Mouse (Mus musculus): ENCODE data around the gene Erbin. TPM values are rescaled to one million over a fixed set of nuclear protein-coding genes. Genes with fewer than 3 reads are reported as not detected.
A peak's percentile ranks its signal among the peaks of the same experiment; 100 is the strongest.

The Erbin gene
- polyA plus RNA-seq, 1 experiment from 2014 or later: 12.9 TPM

GRCm38 (mm10) chr13:103955652-103956051 is 35.3 kb upstream of the Erbin start:
- Histone ChIP-seq H3K27me3 (replicated peaks; ENCODE audit: control insufficient read depth, insufficient read depth, low read length) (no peaks in the 10 kb centered on the region), H3K9ac (ENCODE audit: low read depth, low read length) (no peak overlapping the region), H3K4me1 (ENCODE audit: control insufficient read depth, insufficient read depth, low read length) (no peaks in the 10 kb centered on the region), H3K27ac (ENCODE audit: low read length) (no peak overlapping the region), H3K4me3 (ENCODE audit: low read length) (no peak overlapping the region), H3K9me3 (ENCODE audit: control insufficient read depth, low read length) (no peaks in the 10 kb centered on the region), H3K4me2 (ENCODE audit: low read depth, low read length) (no peak overlapping the region), H3K36me3 (ENCODE audit: control insufficient read depth, insufficient read depth, low read length) (no peaks in the 10 kb centered on the region)
- 37% methylated on average over 2 of the region's 2 CpGs for WGBS
- ATAC-seq: no peak

- H3K4me1 ChIP-seq (ENCODE audit: control insufficient read depth, insufficient read depth, low read length): no peaks in the 10 kb centered on the region
- no peak overlapping the region for H3K27ac ChIP-seq (ENCODE audit: low read length)
- no peaks in the 10 kb centered on the region for H3K27me3 ChIP-seq (replicated peaks; ENCODE audit: control insufficient read depth, insufficient read depth, low read length)
- no peak overlapping the region for H3K4me2 ChIP-seq (ENCODE audit: low read depth, low read length)
- no peaks in the 10 kb centered on the region for H3K36me3 ChIP-seq (ENCODE audit: control insufficient read depth, insufficient read depth, low read length)
- no peak overlapping the region for H3K9ac ChIP-seq (ENCODE audit: low read depth, low read length)
- no peak overlapping the region for H3K4me3 ChIP-seq (ENCODE audit: low read length)
- WGBS: 74% methylated on average over 7 of the region's 7 CpGs
- H3K9me3 ChIP-seq (ENCODE audit: control insufficient read depth, low read length): no peaks in the 10 kb centered on the region
- ATAC-seq: no peak
These were observed 31.1 kb upstream of the Erbin start for GRCm38 (mm10) chr13:103951393-103951792.

GRCm38 (mm10) chr13:103940796-103941195 is 20.5 kb upstream of the Erbin start:
- Histone ChIP-seq H3K9ac (ENCODE audit: low read depth, low read length) (no peak overlapping the region), H3K4me1 (ENCODE audit: control insufficient read depth, insufficient read depth, low read length) (no peaks in the 10 kb centered on the region), H3K4me2 (ENCODE audit: low read depth, low read length) (no peak overlapping the region), H3K27me3 (replicated peaks; ENCODE audit: control insufficient read depth, insufficient read depth, low read length) (no peaks in the 10 kb centered on the region), H3K27ac (ENCODE audit: low read length) (no peak overlapping the region), H3K36me3 (ENCODE audit: control insufficient read depth, insufficient read depth, low read length) (no peaks in the 10 kb centered on the region), H3K9me3 (ENCODE audit: control insufficient read depth, low read length) (no peaks in the 10 kb centered on the region), H3K4me3 (ENCODE audit: low read length) (no peak overlapping the region)
- ATAC-seq: 0 out of 2 replicates have a peak, but pooled peaks have one; percentile 42
- 39% methylated on average over 2 of the region's 2 CpGs for WGBS

- no peak overlapping the region for H3K4me3 ChIP-seq (ENCODE audit: low read length)
- H3K36me3 ChIP-seq (ENCODE audit: control insufficient read depth, insufficient read depth, low read length): no peaks in the 10 kb centered on the region
- no peak for ATAC-seq
- H3K4me2 ChIP-seq (ENCODE audit: low read depth, low read length): no peak overlapping the region
- H3K4me1 ChIP-seq (ENCODE audit: control insufficient read depth, insufficient read depth, low read length): peaks cover 9% of the 10 kb centered on the region; the same call in 1 of the 2 replicates
- H3K27me3 ChIP-seq (replicated peaks; ENCODE audit: control insufficient read depth, insufficient read depth, low read length): no peaks in the 10 kb centered on the region
- no peak overlapping the region for H3K9ac ChIP-seq (ENCODE audit: low read depth, low read length)
- no peaks in the 10 kb centered on the region for H3K9me3 ChIP-seq (ENCODE audit: control insufficient read depth, low read length)
- 68% methylated on average over 6 of the region's 6 CpGs for WGBS
- no peak overlapping the region for H3K27ac ChIP-seq (ENCODE audit: low read length)
These were observed 4.3 kb upstream of the Erbin start for GRCm38 (mm10) chr13:103924586-103924985.

- Histone ChIP-seq H3K27ac (ENCODE audit: low read length) (no peak overlapping the region), H3K4me3 (ENCODE audit: low read length) (no peak overlapping the region), H3K4me1 (ENCODE audit: control insufficient read depth, insufficient read depth, low read length) (peaks cover 9% of the 10 kb centered on the region; the same call in 1 of the 2 replicates), H3K27me3 (replicated peaks; ENCODE audit: control insufficient read depth, insufficient read depth, low read length) (no peaks in the 10 kb centered on the region), H3K9ac (ENCODE audit: low read depth, low read length) (no peak overlapping the region), H3K9me3 (ENCODE audit: control insufficient read depth, low read length) (no peaks in the 10 kb centered on the region), H3K36me3 (ENCODE audit: control insufficient read depth, insufficient read depth, low read length) (no peaks in the 10 kb centered on the region), H3K4me2 (ENCODE audit: low read depth, low read length) (no peak overlapping the region)
- 66% methylated on average over 6 of the region's 6 CpGs for WGBS
- ATAC-seq: no peak
These were observed 3.2 kb upstream of the Erbin start for GRCm38 (mm10) chr13:103923402-103924065.

- peak overlapping the region; percentile 100 for H3K9ac ChIP-seq (ENCODE audit: low read depth, low read length)
- H3K36me3 ChIP-seq (ENCODE audit: control insufficient read depth, insufficient read depth, low read length): no peaks in the 10 kb centered on the region
- 0 out of 2 replicates have a peak, but pooled peaks have one; percentile 5 for ATAC-seq
- no peaks in the 10 kb centered on the region for H3K9me3 ChIP-seq (ENCODE audit: control insufficient read depth, low read length)
- peak overlapping the region; percentile 88 for H3K4me3 ChIP-seq (ENCODE audit: low read length)
- no peaks in the 10 kb centered on the region for H3K27me3 ChIP-seq (replicated peaks; ENCODE audit: control insufficient read depth, insufficient read depth, low read length)
- peak overlapping the region; percentile 100 for H3K27ac ChIP-seq (ENCODE audit: low read length)
- peaks cover 9% of the 10 kb centered on the region; the same call in 1 of the 2 replicates for H3K4me1 ChIP-seq (ENCODE audit: control insufficient read depth, insufficient read depth, low read length)
- 11% methylated on average over 11 of the region's 11 CpGs for WGBS
- peak overlapping the region; percentile 56 for H3K4me2 ChIP-seq (ENCODE audit: low read depth, low read length)
These were observed 1.6 kb upstream of the Erbin start for GRCm38 (mm10) chr13:103921831-103922380.

GRCm38 (mm10) chr13:103920933-103921830 is 868 bp upstream of the Erbin start:
- WGBS: under 1% methylated on average over 62 of the region's 125 CpGs
- Histone ChIP-seq H3K9ac (ENCODE audit: low read depth, low read length) (peak overlapping the region; percentile 100), H3K4me3 (ENCODE audit: low read length) (peak overlapping the region; percentile 88), H3K4me1 (ENCODE audit: control insufficient read depth, insufficient read depth, low read length) (peaks cover 14% of the 10 kb centered on the region; the same call in 1 of the 2 replicates), H3K27me3 (replicated peaks; ENCODE audit: control insufficient read depth, insufficient read depth, low read length) (no peaks in the 10 kb centered on the region), H3K9me3 (ENCODE audit: control insufficient read depth, low read length) (no peaks in the 10 kb centered on the region), H3K4me2 (ENCODE audit: low read depth, low read length) (peak overlapping the region; percentile 56), H3K27ac (ENCODE audit: low read length) (peak overlapping the region; percentile 100), H3K36me3 (ENCODE audit: control insufficient read depth, insufficient read depth, low read length) (no peaks in the 10 kb centered on the region)
- peak; percentile 91 for ATAC-seq

- peak overlapping the region; percentile 100 for H3K27ac ChIP-seq (ENCODE audit: low read length)
- peak overlapping the region; percentile 88 for H3K4me3 ChIP-seq (ENCODE audit: low read length)
- H3K4me2 ChIP-seq (ENCODE audit: low read depth, low read length): peak overlapping the region; percentile 57
- H3K27me3 ChIP-seq (replicated peaks; ENCODE audit: control insufficient read depth, insufficient read depth, low read length): no peaks in the 10 kb centered on the region
- no peaks in the 10 kb centered on the region for H3K9me3 ChIP-seq (ENCODE audit: control insufficient read depth, low read length)
- H3K4me1 ChIP-seq (ENCODE audit: control insufficient read depth, insufficient read depth, low read length): peaks cover 16% of the 10 kb centered on the region; the same call in 1 of the 2 replicates
- H3K36me3 ChIP-seq (ENCODE audit: control insufficient read depth, insufficient read depth, low read length): no peaks in the 10 kb centered on the region
- peak overlapping the region; percentile 100 for H3K9ac ChIP-seq (ENCODE audit: low read depth, low read length)
- under 1% methylated on average over 20 of the region's 20 CpGs for WGBS
- no peak for ATAC-seq
These were observed 406 bp downstream of the Erbin start for GRCm38 (mm10) chr13:103919956-103920260.

GRCm38 (mm10) chr13:103919234-103919955 is 919 bp downstream of the Erbin start:
- Histone ChIP-seq H3K36me3 (ENCODE audit: control insufficient read depth, insufficient read depth, low read length) (no peaks in the 10 kb centered on the region), H3K4me2 (ENCODE audit: low read depth, low read length) (peak overlapping the region; percentile 57), H3K9ac (ENCODE audit: low read depth, low read length) (peak overlapping the region; percentile 100), H3K4me3 (ENCODE audit: low read length) (peak overlapping the region; percentile 88), H3K4me1 (ENCODE audit: control insufficient read depth, insufficient read depth, low read length) (peaks cover 16% of the 10 kb centered on the region), H3K9me3 (ENCODE audit: control insufficient read depth, low read length) (no peaks in the 10 kb centered on the region), H3K27me3 (replicated peaks; ENCODE audit: control insufficient read depth, insufficient read depth, low read length) (no peaks in the 10 kb centered on the region), H3K27ac (ENCODE audit: low read length) (peak overlapping the region; percentile 100)
- under 1% methylated on average over 32 of the region's 32 CpGs for WGBS
- ATAC-seq: no peak
